Mouse (Mus musculus) layer of hippocampus, postnatal 14 days (tissue): ENCODE measurements at regions not wholly inside any gene's neighbourhood (a gene's known extent, or its start where the extent isn't known, plus 50 kb on each side); places are given as distances from the start of the nearest gene placed in this dataset.
"Not testable (repeated sequence)": the region's sequence is repeated elsewhere in the genome, so short reads cannot be mapped to it uniquely, and the experiment has no call there.

Experiments used
- DNase-seq, 2 experiments: peaks; one replicate each; pipeline ENCODE4 v3.0.0; 2021 to 2022; ENCODE audit warnings: low spot score in 2 of 2, mixed read lengths in 1 of 2

DNA sequence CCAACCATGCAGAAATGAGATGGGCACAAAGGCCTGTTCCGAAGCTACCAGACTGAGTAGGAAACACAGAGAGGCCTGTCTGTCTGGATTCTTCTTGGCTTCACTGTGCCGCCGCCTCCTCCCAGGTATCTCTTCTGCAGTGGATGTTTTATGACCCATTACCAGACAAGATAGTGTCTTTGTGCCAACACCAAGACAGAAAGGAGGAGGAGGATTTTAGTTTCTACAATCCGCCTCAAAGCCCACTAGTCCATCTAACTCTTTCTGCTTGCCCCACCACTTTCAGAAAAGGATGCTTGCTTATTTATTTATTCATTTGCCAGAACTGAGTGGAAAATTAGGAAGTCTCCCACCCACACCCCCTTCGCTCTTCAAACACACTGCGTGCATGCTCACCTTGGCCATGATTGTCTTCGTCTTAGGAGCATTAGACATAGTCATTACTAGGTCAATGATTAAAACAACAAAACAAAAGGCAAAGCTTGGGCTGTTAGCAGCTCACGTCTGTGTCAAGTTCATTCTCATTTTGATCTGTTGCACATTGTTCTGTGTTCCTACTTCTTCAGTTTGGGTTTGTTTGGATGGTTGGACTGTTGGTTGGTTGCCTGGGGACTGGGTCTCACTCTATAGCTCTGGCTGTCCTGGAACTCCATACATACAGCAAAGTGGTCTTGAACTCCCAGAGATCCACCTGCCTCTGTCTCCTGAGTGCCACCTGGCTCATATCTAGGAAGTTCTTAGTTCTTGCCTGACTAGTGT, 61.7 kb upstream of the Cpm start:
- DNase-seq = no peak

DNA sequence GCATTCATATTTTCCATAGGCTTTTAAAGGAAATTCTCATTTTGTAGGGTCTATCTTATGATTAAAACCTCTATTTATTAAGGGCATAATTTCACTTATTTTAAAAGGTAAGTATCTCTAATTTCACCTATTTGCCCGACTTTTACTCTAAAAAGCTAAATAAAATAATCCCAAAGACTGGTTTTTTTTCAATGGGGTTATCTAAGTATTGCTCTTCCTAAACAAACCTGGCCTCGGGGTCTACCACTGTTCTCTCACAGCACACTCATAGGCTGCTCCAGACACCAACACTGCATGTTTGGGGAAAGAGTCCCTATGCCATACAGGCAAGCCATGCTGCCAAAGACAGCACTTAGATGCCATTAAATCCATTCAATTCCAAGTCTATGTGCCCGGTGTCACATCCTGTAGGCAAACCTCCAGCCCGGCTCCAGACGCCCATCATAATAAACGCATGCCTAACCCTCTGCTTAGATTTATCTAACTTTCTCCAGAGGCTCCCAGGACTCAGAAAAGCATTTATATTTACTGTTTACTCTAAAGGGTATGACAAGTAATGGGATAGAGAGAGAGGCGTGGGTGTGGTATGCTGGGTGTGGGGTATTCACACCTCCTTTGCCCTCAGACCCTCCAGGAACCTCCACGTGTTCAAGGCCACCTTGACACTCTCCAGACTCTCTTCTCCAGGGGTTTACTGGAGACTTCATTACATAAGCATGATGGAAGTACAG, 62.5 kb upstream of the Cpm start:
- no peak for DNase-seq

DNA sequence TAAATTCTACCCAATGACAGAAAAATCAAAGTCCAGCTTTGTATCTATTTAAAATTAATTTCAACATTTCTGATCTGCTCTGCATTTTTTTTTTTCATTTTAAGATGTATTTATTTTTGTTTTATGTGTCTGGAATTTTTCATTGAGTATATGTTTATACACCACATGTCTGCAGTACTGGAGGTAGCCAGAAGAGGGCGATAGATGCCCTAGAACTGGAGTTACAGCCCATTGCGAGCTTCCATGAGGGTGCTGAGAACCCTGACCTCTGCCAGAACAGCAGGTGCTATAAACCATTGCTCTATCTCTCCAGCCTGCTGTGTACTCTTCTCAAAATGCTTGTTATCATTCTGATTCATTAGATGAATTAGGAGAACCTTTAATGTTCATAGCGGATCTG, 63.1 kb upstream of the Cpm start:
- DNase-seq = no peak

DNA sequence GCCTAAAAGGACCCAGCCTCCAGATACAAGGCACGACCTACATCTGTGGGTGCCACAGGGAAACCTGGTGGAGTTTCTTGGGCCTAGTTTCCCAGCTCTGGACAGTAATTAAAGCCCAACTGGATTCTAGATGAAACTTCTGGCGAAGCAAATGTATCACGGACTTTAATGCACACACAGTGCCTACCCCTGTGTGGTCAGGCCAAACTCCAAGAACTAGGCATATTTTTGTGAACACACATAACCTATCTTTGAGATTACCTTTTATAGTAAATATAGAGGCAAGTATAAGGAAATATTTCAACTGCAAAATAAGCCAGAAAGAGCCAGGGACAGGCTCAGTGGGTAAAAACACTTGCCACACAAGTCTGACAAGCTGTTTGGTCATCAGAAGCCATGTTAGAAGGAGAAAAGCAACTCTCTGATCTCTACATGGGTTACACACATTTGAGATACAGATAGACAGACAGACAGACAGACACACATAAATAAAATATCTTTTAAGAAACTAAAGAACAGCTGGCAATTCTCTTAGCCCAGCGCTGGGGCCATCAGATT, 63.7 kb upstream of the Cpm start:
- no peak for DNase-seq

DNA sequence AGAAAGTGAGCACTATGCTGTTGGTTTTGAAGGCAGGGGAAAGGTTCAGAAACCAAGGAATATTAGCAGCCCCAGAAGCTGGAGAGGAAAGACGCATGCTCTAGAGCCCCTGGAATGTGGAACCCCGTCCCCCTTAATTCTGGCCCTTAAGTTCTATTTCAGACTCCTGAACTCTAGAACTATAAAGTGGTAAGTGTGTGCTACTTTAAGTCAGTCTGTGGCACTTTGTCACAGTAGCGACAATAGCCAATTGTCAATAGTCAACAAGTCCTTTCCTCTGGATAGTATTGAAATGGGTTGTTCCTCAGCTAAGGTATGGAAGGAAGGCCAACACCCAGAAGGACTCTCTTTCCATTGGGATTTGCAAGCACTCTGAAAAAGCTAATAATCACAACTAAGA, 64.2 kb upstream of the Cpm start:
- no peak for DNase-seq

DNA sequence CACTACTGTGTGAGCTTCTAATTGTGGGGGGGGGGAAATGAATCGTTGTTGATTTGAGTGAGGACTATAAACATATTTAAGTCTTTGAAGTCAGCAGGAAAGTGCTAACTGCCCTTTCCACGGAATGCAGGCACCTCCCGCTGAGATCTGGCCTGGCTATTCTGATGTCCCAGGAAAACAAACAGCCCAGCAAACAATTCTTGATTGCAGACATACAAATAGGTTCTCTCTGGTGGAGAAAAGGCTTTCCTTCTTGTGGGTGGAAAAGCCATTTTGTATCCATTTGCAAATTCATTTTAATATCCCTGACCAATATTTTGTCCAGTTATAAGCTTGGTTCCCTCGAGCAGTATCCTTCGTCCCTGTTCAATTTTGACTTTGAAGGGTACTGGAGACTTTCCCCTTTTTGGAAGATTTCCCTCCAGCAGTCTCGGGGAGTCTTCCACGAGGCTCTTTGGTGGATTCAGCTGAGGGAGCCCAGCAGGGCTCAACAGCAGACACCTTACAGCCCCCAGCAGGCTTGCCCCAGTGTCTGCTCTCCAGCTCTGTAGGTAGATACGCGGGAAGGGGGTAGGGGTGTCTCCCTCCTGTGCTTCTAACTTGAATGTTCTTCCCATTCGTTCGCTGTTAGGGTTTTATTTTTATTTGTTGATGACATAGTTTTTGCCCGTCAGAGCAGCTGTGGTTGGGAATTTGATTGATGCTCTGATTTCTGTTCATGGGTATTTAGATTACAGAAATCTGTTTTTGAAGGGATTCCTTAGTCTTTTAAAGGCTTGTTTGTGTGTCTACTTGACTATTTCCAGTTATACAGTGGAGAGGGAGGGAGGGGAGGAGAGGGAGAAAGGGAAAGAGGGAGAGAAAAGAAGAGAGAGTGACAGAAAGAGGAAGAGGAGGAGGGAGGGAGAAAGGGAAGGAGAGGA, 64.9 kb upstream of the Cpm start:
- no peak for DNase-seq

DNA sequence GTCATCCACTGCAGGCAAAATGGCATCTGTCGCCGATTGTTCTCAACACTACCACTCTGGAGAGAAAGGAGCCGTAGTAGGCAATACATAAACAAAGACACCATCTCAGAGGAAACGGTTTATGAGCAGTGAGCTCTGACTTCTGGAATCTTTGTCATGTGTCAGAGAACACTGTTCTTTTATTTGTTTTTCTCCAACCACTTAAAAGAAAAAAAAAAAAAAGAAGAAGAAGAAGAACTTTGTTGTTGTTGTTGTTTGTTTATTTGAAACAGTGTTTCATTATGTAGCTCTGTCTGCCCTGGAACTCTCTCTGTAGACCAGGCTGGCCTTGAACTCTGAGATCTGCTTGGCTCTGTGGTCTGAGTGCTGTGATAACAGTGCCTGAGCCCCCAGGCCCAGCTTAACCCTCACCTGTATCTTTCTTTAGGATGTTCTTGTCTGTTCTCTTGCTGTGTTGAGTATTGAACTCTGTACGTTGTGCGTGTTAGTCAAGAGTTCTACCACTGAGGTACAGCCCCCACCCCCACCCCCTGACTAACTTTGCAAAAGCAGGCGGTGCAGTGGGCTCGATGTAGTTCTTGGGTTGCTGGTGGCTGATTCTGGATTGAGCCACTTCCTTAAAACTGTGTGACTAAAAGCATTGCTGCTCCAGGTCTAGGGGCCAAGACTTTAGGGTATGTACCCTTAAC, 65.7 kb upstream of the Cpm start:
- DNase-seq = no peak

DNA sequence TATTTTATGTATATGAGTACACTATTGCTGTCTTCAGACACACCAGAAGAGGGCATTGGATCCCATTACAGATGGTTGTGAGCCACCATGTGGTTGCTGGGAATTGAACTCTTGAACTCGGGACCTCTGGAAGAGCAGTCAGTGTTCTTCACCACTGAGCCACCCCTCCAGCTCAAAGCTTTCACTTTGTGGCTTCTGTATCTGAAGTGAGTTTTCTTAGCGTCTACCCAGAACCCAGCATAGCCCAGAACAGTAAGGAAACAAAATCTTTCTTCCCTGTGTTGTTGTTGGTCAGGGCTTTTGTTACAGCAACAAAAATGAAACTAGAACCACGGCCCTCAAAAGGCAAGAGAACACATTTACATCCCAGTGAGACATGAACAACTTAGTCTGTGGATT, 66.5 kb upstream of the Cpm start:
- DNase-seq = not testable (repeated sequence)

DNA sequence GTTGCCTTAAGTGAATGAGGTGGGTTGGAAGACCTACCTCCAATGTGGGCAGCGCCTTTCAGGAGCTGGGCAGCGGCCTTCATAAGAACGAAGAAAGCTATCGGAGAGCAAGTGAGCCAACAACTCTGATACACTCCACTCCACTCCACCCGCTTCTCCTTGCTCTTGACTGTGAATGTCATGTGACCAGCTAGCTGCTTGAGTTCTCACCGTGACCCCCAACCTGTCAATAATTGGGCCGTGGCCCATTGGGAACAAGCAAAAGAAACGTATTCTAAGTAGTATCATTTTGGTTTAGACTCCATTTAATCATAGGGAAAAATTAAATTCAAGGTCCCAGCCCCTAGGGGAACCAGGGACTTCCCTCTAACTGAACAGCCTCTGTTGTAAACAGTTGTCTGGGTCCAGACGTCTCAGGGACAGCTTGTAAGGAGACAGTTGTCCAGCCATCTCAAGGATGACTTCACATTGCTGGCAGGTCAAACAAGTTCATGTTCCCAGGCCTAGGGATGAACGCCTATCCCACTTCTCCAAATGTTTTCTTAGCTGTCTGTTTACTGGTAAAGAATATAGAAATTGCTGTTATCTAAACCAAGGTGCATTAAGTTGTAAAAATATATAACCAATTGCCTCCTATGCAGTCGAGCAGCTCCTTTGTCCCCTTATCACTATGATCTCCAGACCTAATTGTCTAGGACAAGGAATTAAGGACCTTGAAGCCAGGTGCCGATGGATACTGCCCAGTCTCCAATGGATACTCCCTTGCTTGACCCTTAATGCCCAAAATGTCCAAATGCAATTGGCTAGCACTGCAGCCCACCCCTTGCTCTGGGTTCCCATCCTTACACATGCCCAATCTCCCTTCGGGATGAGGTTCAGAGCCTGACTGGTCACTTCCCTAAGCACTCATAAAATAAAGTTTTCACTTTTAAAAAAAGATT, 67.1 kb upstream of the Cpm start:
- DNase-seq = no peak

DNA sequence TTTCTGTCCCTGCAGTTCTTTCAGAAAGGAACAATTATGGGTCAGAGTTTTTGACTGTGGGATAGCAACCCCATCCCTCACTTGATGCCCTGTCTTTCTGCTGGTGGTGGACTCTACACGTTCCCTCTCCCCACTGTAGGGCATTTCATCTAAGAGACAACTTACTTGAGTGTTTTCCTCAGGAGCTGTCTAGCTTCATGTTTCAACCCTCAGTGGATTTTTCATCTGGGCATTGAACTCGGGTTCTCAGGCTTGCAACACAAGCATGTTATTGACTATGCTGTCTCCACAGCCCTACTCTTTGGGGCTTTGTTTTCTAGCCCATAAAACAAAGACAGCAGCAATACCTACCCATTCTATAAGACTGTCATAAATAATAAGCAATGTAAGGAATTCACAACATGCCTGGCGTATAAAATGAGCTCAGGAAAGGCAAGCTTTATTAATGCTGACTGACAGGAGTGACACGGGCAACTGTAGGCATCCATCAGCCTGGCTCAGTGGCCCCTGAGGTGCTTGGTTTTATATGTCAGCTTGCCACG, 68.0 kb upstream of the Cpm start:
- no peak for DNase-seq

DNA sequence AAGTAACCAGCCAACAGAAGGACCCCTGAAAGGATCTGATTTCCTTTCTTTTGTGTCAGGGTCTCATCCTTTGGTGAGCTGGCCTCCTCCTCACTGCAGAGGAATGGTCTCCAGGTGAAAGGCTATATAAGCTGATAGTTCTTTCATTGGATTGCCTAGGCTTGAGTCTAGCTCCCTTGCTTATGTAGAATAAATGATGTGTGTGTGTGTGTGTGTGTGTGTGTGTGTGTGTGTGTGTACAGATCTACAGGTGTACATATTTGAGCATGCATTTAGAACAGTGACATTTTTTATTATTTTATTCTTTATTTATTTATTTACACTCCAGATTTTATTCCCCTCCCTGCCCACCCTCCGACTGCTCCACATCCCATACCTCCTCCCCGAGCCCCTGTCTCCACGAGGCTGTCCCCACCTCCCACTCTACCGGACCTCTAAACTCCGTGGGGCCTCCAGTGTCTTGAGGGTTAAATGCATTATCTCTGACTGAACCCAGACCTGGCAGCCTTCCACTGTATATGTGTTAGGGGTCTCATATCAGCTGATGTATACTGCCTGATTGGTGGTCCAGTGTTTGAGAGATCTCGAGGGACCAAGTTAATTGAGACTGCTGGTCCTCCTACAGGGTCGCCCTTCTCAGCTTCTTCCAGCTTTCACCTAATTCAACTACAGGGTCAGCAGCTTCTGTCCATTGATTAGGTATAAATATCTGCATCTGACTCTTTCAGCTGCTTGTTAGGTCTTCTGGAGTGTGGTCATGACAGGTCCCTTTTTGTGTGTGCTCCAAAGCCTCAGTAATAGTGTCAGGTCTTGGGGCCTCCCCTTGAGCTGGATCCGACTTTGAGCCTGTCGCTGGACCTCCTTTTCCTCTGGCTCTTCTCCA, 68.7 kb upstream of the Cpm start:
- DNase-seq = no peak

DNA sequence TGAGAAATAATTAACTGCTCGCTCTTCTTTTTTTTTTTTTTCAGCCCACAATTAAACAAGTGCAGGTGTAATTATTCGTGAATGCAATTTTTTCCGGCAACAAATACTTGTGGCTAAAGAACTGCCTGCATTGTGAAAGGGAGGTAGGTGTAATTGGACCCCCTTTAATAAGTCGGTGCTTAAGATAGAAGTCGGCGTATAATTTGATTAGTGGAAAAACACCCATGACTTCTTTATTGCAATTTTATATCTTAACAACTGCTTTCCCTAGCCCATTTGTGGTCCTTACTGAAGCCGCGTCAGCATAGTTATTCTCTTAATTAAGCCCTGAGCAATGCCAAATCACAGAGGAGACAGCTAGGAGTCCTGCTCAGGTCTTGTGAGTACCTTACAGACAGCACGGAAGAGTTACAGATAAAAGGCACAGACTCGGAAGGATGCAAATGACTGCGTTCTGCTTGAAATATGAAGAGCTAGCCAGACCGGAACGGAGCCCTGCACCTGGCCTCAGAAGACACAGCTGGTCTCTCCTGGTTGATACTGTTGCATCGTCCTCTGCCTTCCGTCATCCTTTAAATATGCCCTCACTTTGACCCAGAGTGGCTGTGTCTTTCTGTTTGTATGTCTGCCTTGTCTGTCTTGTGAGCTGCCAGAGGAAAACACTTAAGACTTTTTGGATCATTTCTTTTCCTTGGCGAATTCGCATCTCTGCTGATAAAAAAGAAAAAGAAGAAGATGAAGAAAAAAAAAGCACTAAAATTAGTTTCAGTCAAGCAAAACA, 69.5 kb upstream of the Cpm start:
- no peak for DNase-seq

DNA sequence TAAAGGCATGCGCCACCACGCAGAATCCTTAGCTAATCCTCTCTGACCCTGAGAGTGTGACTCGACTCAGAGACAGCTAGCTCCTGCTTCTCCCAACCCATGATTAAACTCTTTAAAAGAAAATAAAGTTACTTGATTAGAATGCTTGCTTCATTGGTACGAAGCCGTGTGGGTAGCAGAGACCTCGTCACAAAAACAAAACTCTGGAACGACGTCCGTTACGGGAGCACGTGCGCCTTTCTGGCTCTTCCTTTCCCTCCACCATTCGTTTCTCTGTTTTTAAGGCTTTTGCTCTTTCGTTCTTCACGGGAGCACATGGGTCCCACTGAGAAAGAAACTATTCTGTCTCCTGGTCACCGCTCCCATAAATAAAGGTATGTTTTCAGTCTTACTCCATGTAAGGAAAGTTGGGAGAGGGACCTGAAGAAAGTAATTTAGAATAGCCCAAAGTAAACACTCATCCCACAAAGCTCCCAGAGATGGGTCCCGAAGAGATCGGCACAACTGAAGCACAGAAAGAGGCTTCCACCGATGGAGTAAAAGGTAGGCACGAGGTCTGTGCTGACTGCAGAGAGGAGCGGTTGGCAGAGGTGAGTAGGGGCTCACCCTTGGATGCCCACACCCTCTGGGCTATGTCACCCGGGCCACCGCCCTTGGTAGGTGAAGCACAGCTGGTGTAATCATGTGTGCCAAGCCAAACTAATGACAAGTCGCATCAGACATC, 70.2 kb upstream of the Cpm start:
- no peak for DNase-seq

DNA sequence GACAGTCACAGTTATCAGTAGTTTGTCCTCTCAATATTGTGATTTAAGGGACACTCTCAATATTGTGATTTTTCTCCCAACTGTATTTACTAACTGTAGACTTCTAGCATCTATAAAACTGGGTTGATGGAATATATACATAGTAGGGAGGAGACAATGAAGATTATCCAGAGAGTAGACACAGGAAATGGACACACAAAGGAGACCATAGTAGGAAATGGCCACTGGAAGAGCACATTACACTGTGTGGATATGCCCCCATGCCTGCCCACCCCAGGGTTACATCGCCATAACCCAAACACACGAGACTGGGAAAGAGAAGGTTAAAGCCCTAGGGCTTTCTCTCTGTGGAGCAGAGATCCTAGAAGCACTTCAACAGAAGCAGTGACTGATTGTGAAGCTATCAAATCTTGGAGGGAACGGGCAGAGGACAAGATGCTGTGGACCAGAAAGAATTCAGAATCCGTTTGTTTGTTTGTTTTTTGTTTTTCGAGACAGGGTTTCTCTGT, 71.0 kb upstream of the Cpm start:
- no peak for DNase-seq

DNA sequence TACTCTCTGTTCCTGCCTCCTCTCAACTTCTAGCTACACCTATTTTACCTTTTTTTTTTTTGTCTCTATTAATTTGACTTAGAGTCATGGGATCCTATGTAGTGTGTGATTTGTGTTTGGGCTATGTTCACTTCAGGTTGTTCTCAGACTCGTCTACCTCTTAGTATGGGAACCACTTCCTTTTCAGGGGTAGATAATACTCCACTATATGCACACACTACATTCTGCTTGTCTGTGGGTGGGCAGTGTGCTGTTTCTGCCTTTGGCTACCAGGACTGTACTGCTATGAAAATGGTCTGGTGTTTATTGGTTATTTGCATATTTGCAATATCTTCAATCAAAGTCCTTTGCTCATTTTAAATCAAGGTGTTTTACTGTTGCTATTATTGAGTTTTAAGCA, 71.6 kb upstream of the Cpm start:
- no peak for DNase-seq

DNA sequence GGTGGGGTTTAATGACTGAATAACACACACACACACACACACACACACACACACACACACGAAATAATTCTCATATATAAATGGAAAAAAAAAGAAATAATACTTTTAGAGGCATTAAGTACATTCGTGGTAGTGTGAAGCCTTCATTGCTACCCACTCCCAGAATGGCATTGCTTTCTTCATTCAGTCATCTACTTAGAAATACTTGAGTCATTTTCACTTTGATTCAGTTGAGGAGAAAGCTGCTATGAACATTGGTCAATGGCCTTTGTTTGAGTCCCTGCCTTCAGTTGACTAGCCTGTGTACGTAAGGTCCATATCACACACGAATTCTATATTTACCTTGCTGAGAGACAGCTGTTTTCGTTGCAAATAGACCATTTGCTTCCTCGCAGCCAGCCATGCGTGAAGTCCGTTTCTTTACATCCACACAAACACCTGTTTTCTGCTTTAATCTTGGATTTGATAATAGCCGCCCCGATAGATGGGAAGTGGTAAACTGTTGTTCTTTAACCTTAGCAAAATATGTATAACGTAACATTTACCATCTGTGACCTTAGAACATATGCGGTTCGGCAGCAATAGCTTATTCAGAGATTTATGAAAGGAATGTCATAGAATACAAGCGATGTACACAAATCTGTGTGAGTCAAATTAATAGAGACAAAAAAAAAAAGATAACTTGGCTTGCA, 72.3 kb upstream of the Cpm start:
- DNase-seq = no peak
